Mouse (Mus musculus) limb, embryonic 10.5 days (tissue): Measurements from ENCODE around the gene Tmem37. TPM values are rescaled to one million over a fixed set of nuclear protein-coding genes. Genes with fewer than 3 reads are reported as not detected.
A peak's percentile ranks its signal among the peaks of the same experiment; 100 is the strongest.
"Not testable (repeated sequence)": the region's sequence is repeated elsewhere in the genome, so short reads cannot be mapped to it uniquely, and the experiment has no call there.

Experiments used
- DNase-seq: peaks from one replicate; pipeline ENCODE4 v3.0.0-alpha.2; 2017; ENCODE audit warnings: low spot score
- H3K27ac ChIP-seq: fragments of 300-500 bp; sonication (generic); 2 replicates; pipeline ENCODE4 v1.5.1; 2016; ENCODE audit warnings: mild to moderate bottlenecking
- H3K27me3 ChIP-seq: fragments of 300-500 bp; sonication (generic); 2 replicates; pipeline ENCODE4 v1.6.1; 2016; ENCODE audit warnings: low read depth, mild to moderate bottlenecking; ENCODE audit not compliant: poor library complexity, severe bottlenecking
- H3K36me3 ChIP-seq: fragments of 300-500 bp; sonication (generic); 2 replicates; pipeline ENCODE4 v1.6.1; 2016; ENCODE audit warnings: mild to moderate bottlenecking, moderate library complexity
- H3K4me1 ChIP-seq: fragments of 300-500 bp; sonication (generic); 2 replicates; pipeline ENCODE4 v1.6.1; 2016
- H3K4me3 ChIP-seq: fragments of 300-500 bp; sonication (generic); 2 replicates; pipeline ENCODE4 v1.5.1; 2016; ENCODE audit warnings: mild to moderate bottlenecking, moderate library complexity
- H3K9me3 ChIP-seq: fragments of 300-500 bp; sonication (generic); replicated peaks from 2 replicates; pipeline ENCODE4 v1.6.1; 2016; ENCODE audit warnings: mild to moderate bottlenecking
- WGBS: fragments of 180-500 bp; shearing (Covaris S2); methylation state at CpG from one replicate; pipeline ENCODE4 v1.1.7; 2016; 5-methylcytosine and 5-hydroxymethylcytosine counted together
- polyA plus RNA-seq: library from polyadenylated mRNA; unstranded; fragments of >200 nt; fragmentation: Nextera tagmentation; extraction: Ambion mirVana; gene quantifications from 2 replicates; pipeline ENCODE4 v1.2.1, GENCODE M21; 2016

The Tmem37 gene
- polyA plus RNA-seq, 1 experiment from 2014 or later, result 3.5 TPM

- Histone ChIP-seq H3K4me1 (no peaks in the 10 kb centered on the region), H3K4me3 (no peak overlapping the region), H3K36me3 (peaks cover 55% of the 10 kb centered on the region), H3K27ac (no peak overlapping the region), H3K9me3 (no peaks in the 10 kb centered on the region), H3K27me3 (no peaks in the 10 kb centered on the region)
- no peak for DNase-seq
- WGBS, result 88% methylated on average over 8 of the region's 8 CpGs
These were observed 37.9 kb upstream of the Tmem37 start for GRCm38 (mm10) chr1:120111766-120112165.

- Histone ChIP-seq H3K36me3 (peaks cover 36% of the 10 kb centered on the region), H3K9me3 (no peaks in the 10 kb centered on the region), H3K4me1 (no peaks in the 10 kb centered on the region), H3K27ac (no peak overlapping the region), H3K4me3 (no peak overlapping the region), H3K27me3 (no peaks in the 10 kb centered on the region)
- WGBS, result 89% methylated on average over 19 of the region's 19 CpGs
- DNase-seq, result no peak
These were observed 36.0 kb upstream of the Tmem37 start for GRCm38 (mm10) chr1:120109741-120110432.

GRCm38 (mm10) chr1:120105556-120105959 is 31.7 kb upstream of the Tmem37 start:
- Histone ChIP-seq H3K4me3 (no peak overlapping the region), H3K9me3 (no peaks in the 10 kb centered on the region), H3K27ac (no peak overlapping the region), H3K4me1 (no peaks in the 10 kb centered on the region), H3K27me3 (no peaks in the 10 kb centered on the region), H3K36me3 (no peaks in the 10 kb centered on the region)
- WGBS, result 92% methylated on average over 5 of the region's 5 CpGs
- no peak for DNase-seq

- Histone ChIP-seq H3K27ac (no peak overlapping the region), H3K4me3 (no peak overlapping the region), H3K4me1 (no peaks in the 10 kb centered on the region), H3K27me3 (no peaks in the 10 kb centered on the region), H3K9me3 (no peaks in the 10 kb centered on the region), H3K36me3 (no peaks in the 10 kb centered on the region)
- 85% methylated on average over 3 of the region's 3 CpGs for WGBS
- no peak for DNase-seq
These were observed 27.3 kb upstream of the Tmem37 start for GRCm38 (mm10) chr1:120101227-120101609.

- H3K27ac ChIP-seq, result no peak overlapping the region
- no peak for DNase-seq
- H3K27me3 ChIP-seq, result no peaks in the 10 kb centered on the region
- H3K9me3 ChIP-seq, result no peaks in the 10 kb centered on the region
- H3K4me3 ChIP-seq, result no peak overlapping the region
- no peaks in the 10 kb centered on the region for H3K4me1 ChIP-seq
- H3K36me3 ChIP-seq, result no peaks in the 10 kb centered on the region
- 88% methylated on average over 8 of the region's 8 CpGs for WGBS
These were observed 26.8 kb upstream of the Tmem37 start for GRCm38 (mm10) chr1:120100456-120101226.

GRCm38 (mm10) chr1:120099483-120099882 is 25.6 kb upstream of the Tmem37 start:
- H3K4me1 ChIP-seq, result no peaks in the 10 kb centered on the region
- H3K4me3 ChIP-seq, result no peak overlapping the region
- 79% methylated on average over 6 of the region's 6 CpGs for WGBS
- H3K36me3 ChIP-seq, result no peaks in the 10 kb centered on the region
- no peak overlapping the region for H3K27ac ChIP-seq
- no peaks in the 10 kb centered on the region for H3K9me3 ChIP-seq
- DNase-seq, result no peak
- no peaks in the 10 kb centered on the region for H3K27me3 ChIP-seq

GRCm38 (mm10) chr1:120098327-120098726 is 24.5 kb upstream of the Tmem37 start:
- Histone ChIP-seq H3K9me3 (no peaks in the 10 kb centered on the region), H3K27ac (no peak overlapping the region), H3K4me1 (no peaks in the 10 kb centered on the region), H3K27me3 (no peaks in the 10 kb centered on the region), H3K36me3 (no peaks in the 10 kb centered on the region), H3K4me3 (no peak overlapping the region)
- 17% methylated on average over 7 of the region's 7 CpGs for WGBS
- peak; percentile 70 for DNase-seq

- DNase-seq, result no peak
- H3K4me3 ChIP-seq, result no peak overlapping the region
- H3K27me3 ChIP-seq, result no peaks in the 10 kb centered on the region
- H3K27ac ChIP-seq, result no peak overlapping the region
- H3K9me3 ChIP-seq, result no peaks in the 10 kb centered on the region
- 83% methylated on average over 3 of the region's 3 CpGs for WGBS
- no peaks in the 10 kb centered on the region for H3K36me3 ChIP-seq
- H3K4me1 ChIP-seq, result no peaks in the 10 kb centered on the region
These were observed 21.0 kb upstream of the Tmem37 start for GRCm38 (mm10) chr1:120094920-120095319.

GRCm38 (mm10) chr1:120093482-120094134 is 19.7 kb upstream of the Tmem37 start:
- not testable (repeated sequence) for H3K27me3 ChIP-seq, H3K4me3 ChIP-seq, H3K27ac ChIP-seq, H3K9me3 ChIP-seq, H3K4me1 ChIP-seq, H3K36me3 ChIP-seq
- DNase-seq, result peak; percentile 83
- WGBS, result 59% methylated on average over 12 of the region's 14 CpGs

GRCm38 (mm10) chr1:120090880-120091570 is 17.2 kb upstream of the Tmem37 start:
- H3K4me3 ChIP-seq, result no peak overlapping the region
- no peaks in the 10 kb centered on the region for H3K9me3 ChIP-seq
- no peak overlapping the region for H3K27ac ChIP-seq
- WGBS, result 91% methylated on average over 8 of the region's 8 CpGs
- peaks cover 11% of the 10 kb centered on the region for H3K4me1 ChIP-seq
- H3K27me3 ChIP-seq, result no peaks in the 10 kb centered on the region
- DNase-seq, result no peak
- H3K36me3 ChIP-seq, result no peaks in the 10 kb centered on the region

GRCm38 (mm10) chr1:120089180-120089579 is 15.3 kb upstream of the Tmem37 start:
- 21% methylated on average over 4 of the region's 5 CpGs for WGBS

GRCm38 (mm10) chr1:120086644-120087043 is 12.8 kb upstream of the Tmem37 start:
- WGBS, result 78% methylated on average over 12 of the region's 13 CpGs
- no peaks in the 10 kb centered on the region for H3K36me3 ChIP-seq
- no peaks in the 10 kb centered on the region for H3K27me3 ChIP-seq
- peaks cover 24% of the 10 kb centered on the region for H3K4me1 ChIP-seq
- DNase-seq, result no peak
- H3K27ac ChIP-seq, result no peak overlapping the region
- H3K4me3 ChIP-seq, result no peak overlapping the region
- no peaks in the 10 kb centered on the region for H3K9me3 ChIP-seq

More at GRCm38 (mm10) chr1:120089180-120089579, 15.3 kb upstream of the Tmem37 start:
- Histone ChIP-seq H3K4me1 (peaks cover 11% of the 10 kb centered on the region), H3K36me3 (no peaks in the 10 kb centered on the region), H3K27me3 (no peaks in the 10 kb centered on the region), H3K27ac (0 out of 2 replicates have a peak overlapping the region, but pooled peaks have one; percentile 34), H3K9me3 (no peaks in the 10 kb centered on the region), H3K4me3 (no peak overlapping the region)
- no peak for DNase-seq
